Mouse (Mus musculus) ZHBTc4 (cell line): ENCODE data around the gene Tgfbr3.
"Not testable (repeated sequence)": the region's sequence is repeated elsewhere in the genome, so short reads cannot be mapped to it uniquely, and the experiment has no call there.

Experiments used
- DNase-seq: peaks from one replicate; pipeline ENCODE4 v3.0.0-alpha.2; 2011; ENCODE audit warnings: low read depth, low spot score

Gene Tgfbr3

GRCm38 (mm10) chr5:107243445-107243844, 46.0 kb downstream of the Tgfbr3 start:
- no peak for DNase-seq

- no peak for DNase-seq
These were observed 46.4 kb downstream of the Tgfbr3 start for GRCm38 (mm10) chr5:107242993-107243392.

- no peak for DNase-seq
These were observed 49.2 kb downstream of the Tgfbr3 start for GRCm38 (mm10) chr5:107240276-107240675.

GRCm38 (mm10) chr5:107237971-107238426, 51.4 kb downstream of the Tgfbr3 start:
- no peak for DNase-seq

GRCm38 (mm10) chr5:107236975-107237374, 52.5 kb downstream of the Tgfbr3 start:
- DNase-seq, result no peak

- no peak for DNase-seq
These were observed 53.4 kb downstream of the Tgfbr3 start for GRCm38 (mm10) chr5:107236039-107236438.

- DNase-seq, result no peak
These were observed 55.8 kb downstream of the Tgfbr3 start for GRCm38 (mm10) chr5:107233366-107234354.

- no peak for DNase-seq
These were observed 59.2 kb downstream of the Tgfbr3 start for GRCm38 (mm10) chr5:107230189-107230588.

GRCm38 (mm10) chr5:107229037-107229436, 60.4 kb downstream of the Tgfbr3 start:
- DNase-seq, result no peak

GRCm38 (mm10) chr5:107227580-107227979, 61.8 kb downstream of the Tgfbr3 start:
- DNase-seq, result peak; percentile 43

GRCm38 (mm10) chr5:107224820-107225417, 64.5 kb downstream of the Tgfbr3 start:
- DNase-seq, result no peak

GRCm38 (mm10) chr5:107224151-107224550, 65.3 kb downstream of the Tgfbr3 start:
- DNase-seq, result no peak

GRCm38 (mm10) chr5:107223483-107223882, 65.9 kb downstream of the Tgfbr3 start:
- DNase-seq, result not testable (repeated sequence)

- no peak for DNase-seq
These were observed 66.4 kb downstream of the Tgfbr3 start for GRCm38 (mm10) chr5:107223029-107223428.

- no peak for DNase-seq
These were observed 66.8 kb downstream of the Tgfbr3 start for GRCm38 (mm10) chr5:107222670-107223005.

- no peak for DNase-seq
These were observed 67.3 kb downstream of the Tgfbr3 start for GRCm38 (mm10) chr5:107221892-107222669.

GRCm38 (mm10) chr5:107220936-107221335, 68.5 kb downstream of the Tgfbr3 start:
- no peak for DNase-seq

- peak; percentile 83 for DNase-seq
These were observed 69.5 kb downstream of the Tgfbr3 start for GRCm38 (mm10) chr5:107219883-107220282.

- DNase-seq, result no peak
These were observed 70.1 kb downstream of the Tgfbr3 start for GRCm38 (mm10) chr5:107219318-107219717.

GRCm38 (mm10) chr5:107218594-107218993, 70.8 kb downstream of the Tgfbr3 start:
- no peak for DNase-seq

GRCm38 (mm10) chr5:107217139-107217538, 72.3 kb downstream of the Tgfbr3 start:
- peak; percentile 87 for DNase-seq
